Mouse (Mus musculus): ENCODE data around the gene Gorab. TPM values are rescaled to one million over a fixed set of nuclear protein-coding genes. Genes with fewer than 3 reads are reported as not detected.

Gene Gorab
- polyA plus RNA-seq (2014; fragmentation: Nextera tagmentation; extraction: Ambion mirVana) = 18.2 and 20.3 TPM in 2 replicates

DNA sequence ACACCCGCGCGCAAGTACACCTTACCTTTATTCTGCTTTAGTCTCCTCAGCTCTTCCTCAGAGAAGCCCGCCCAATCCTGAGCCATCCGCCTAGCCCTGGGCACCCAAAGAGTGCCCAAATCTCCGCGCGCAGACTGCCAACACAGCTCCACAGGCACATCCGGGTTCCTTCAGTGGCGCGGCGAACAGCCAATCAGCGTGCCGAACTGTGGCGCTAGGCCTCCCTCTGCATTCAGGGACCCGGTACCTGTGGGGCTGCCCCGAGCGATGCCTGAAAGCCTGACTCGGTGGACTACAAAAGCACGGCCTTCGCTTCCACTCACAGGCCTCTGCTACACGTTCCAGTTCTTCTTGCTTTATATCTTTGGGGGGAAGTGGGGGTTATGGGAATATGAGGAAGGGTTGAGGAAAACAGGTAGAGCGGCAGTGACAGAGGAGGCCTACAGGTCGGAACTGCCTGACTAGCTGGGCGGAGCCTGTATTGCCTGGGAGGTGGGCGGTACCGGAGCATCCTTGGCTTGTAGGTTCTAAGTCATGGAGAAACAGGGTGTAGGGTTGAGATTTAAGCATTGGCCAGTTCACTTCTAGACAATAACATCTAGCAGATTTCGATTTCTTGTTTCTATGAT, at the start of gene Gorab:
Gene Gorab (minus strand): TSS at position 172 of the 629 bp plus-strand sequence.
- H3K4me2 ChIP-seq (replicated peaks; ENCODE audit: low read depth, low read length) = peak within 1 kb of the TSS; percentile 63
- H3K27ac ChIP-seq (ENCODE audit: low read length) = peak within 1 kb of the TSS; percentile 79
- peak within 1 kb of the TSS; percentile 50 for H3K9ac ChIP-seq (replicated peaks; ENCODE audit: low read depth, low read length)
- peak; percentile 99 for ATAC-seq (ENCODE audit: insufficient number of reproducible peaks, insufficient read depth, low FRiP score, low read depth)
- under 1% methylated on average over 28 of the region's 28 CpGs for WGBS
- no peaks in the 10 kb centered on the region for H3K27me3 ChIP-seq (ENCODE audit: control insufficient read depth, insufficient read depth, low read length)
- no peaks in the 10 kb centered on the region for H3K36me3 ChIP-seq (ENCODE audit: control insufficient read depth, insufficient read depth, low read length)
- peak within 1 kb of the TSS; percentile 58 for H3K4me3 ChIP-seq (ENCODE audit: low read depth, low read length)
- H3K4me1 ChIP-seq (ENCODE audit: control insufficient read depth, insufficient read depth, low read length) = peaks cover 10% of the 10 kb centered on the region
- H3K9me3 ChIP-seq (ENCODE audit: control insufficient read depth, low read depth, low read length) = no peaks in the 10 kb centered on the region

DNA sequence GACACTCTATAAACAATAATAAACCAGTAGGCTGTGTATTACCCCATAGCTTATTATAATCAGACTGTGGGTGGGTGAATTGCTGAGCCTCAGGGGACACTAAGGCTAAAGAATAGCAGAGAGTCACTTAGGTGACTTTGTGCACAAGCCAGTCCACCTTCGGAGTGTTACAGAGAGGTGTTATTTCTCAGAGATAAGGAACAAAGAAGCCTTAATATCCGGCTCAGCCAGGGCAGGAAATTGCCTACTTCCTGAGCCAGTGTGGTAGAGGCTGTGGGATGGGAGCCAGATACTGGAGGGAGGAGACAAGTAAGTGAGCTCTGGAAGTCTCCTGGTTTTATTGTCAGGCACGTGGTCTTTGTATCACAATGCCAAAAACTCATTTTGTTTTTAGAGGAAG, 40.4 kb upstream of the Gorab start:
- Histone ChIP-seq H3K4me1 (ENCODE audit: control insufficient read depth, insufficient read depth, low read length) (no peaks in the 10 kb centered on the region), H3K27me3 (ENCODE audit: control insufficient read depth, insufficient read depth, low read length) (no peaks in the 10 kb centered on the region), H3K4me2 (replicated peaks; ENCODE audit: low read depth, low read length) (no peak overlapping the region), H3K27ac (ENCODE audit: low read length) (no peak overlapping the region), H3K9ac (replicated peaks; ENCODE audit: low read depth, low read length) (no peak overlapping the region), H3K4me3 (ENCODE audit: low read depth, low read length) (no peak overlapping the region), H3K36me3 (ENCODE audit: control insufficient read depth, insufficient read depth, low read length) (no peaks in the 10 kb centered on the region), H3K9me3 (ENCODE audit: control insufficient read depth, low read depth, low read length) (no peaks in the 10 kb centered on the region)
- 11% methylated on average over 3 of the region's 3 CpGs for WGBS
- ATAC-seq (ENCODE audit: insufficient number of reproducible peaks, insufficient read depth, low FRiP score, low read depth) = no peak

DNA sequence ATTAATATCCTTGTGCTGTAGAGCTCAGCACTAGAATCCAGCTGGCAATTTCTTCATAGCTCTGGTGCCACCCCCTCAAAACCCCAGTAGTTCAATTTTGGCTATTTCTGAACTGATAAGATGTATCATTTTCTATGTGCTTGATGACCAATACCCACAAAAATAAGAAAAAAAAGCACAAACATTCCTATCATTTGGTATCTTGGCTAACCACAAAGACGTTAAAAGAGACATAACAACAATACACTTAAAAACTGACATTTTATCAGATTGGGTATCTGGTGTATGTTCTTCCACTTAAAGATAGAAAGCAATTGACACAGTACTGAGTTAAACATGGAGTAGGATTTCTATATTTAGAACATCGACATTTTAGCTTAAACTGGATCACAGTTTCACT, 35.5 kb upstream of the Gorab start:
- no peak for ATAC-seq (ENCODE audit: insufficient number of reproducible peaks, insufficient read depth, low FRiP score, low read depth)
- no peak overlapping the region for H3K27ac ChIP-seq (ENCODE audit: low read length)
- H3K9me3 ChIP-seq (ENCODE audit: control insufficient read depth, low read depth, low read length) = no peaks in the 10 kb centered on the region
- H3K4me2 ChIP-seq (replicated peaks; ENCODE audit: low read depth, low read length) = no peak overlapping the region
- 65% methylated on average over 2 of the region's 2 CpGs for WGBS
- H3K27me3 ChIP-seq (ENCODE audit: control insufficient read depth, insufficient read depth, low read length) = no peaks in the 10 kb centered on the region
- no peak overlapping the region for H3K4me3 ChIP-seq (ENCODE audit: low read depth, low read length)
- no peak overlapping the region for H3K9ac ChIP-seq (replicated peaks; ENCODE audit: low read depth, low read length)
- H3K4me1 ChIP-seq (ENCODE audit: control insufficient read depth, insufficient read depth, low read length) = no peaks in the 10 kb centered on the region
- no peaks in the 10 kb centered on the region for H3K36me3 ChIP-seq (ENCODE audit: control insufficient read depth, insufficient read depth, low read length)

DNA sequence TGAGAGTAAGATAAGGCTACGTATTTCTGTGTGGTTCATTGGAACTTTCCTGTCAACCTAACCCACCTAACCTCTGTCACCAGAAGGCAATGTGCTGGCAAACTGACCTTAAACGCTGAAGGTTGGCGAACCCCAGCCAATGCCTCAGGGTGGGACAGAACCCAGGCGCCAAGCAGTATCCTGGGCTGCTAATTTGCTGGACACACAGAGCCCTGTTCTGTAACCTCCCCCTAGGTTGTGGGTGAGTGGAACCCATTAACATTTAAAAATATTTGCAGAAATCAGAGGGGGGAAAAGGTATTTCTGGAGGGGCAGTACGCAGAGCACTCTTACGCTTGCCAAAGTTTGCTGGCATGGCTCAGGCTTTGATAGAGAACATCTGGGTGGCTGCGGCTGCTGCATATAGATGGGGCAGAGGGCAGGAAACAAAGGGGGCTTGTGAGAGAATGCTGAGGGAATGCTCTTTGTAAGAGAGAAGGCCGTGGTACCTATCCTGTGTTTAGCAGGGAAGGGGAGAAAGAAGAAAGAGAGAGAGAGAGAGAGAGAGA, 20.1 kb upstream of the Gorab start:
- H3K9ac ChIP-seq (replicated peaks; ENCODE audit: low read depth, low read length) = no peak overlapping the region
- WGBS = 41% methylated on average over 8 of the region's 8 CpGs
- H3K4me2 ChIP-seq (replicated peaks; ENCODE audit: low read depth, low read length) = no peak overlapping the region
- no peaks in the 10 kb centered on the region for H3K4me1 ChIP-seq (ENCODE audit: control insufficient read depth, insufficient read depth, low read length)
- H3K36me3 ChIP-seq (ENCODE audit: control insufficient read depth, insufficient read depth, low read length) = no peaks in the 10 kb centered on the region
- no peaks in the 10 kb centered on the region for H3K27me3 ChIP-seq (ENCODE audit: control insufficient read depth, insufficient read depth, low read length)
- H3K9me3 ChIP-seq (ENCODE audit: control insufficient read depth, low read depth, low read length) = no peaks in the 10 kb centered on the region
- no peak overlapping the region for H3K27ac ChIP-seq (ENCODE audit: low read length)
- H3K4me3 ChIP-seq (ENCODE audit: low read depth, low read length) = no peak overlapping the region
- no peak for ATAC-seq (ENCODE audit: insufficient number of reproducible peaks, insufficient read depth, low FRiP score, low read depth)

DNA sequence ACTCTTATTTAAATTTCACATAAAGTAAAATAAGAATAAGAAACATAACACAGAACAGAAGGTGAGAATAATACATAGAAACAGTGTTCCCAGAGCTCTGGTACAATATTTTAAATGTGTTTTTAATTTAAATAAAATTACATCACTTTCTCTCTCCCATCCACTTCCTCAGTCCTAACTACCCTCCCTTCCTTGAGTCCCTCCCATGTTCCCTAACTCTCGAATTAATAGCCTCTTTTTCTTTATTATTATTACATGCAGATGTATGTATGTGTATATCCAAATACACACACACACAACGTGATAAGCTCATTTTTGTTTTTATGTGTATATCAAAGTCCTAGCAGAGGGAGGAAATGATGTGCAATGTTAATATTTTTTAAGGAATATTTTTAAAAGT, 13.7 kb upstream of the Gorab start:
- H3K4me3 ChIP-seq (ENCODE audit: low read depth, low read length) = no peak overlapping the region
- WGBS = 70% methylated on average over 2 of the region's 2 CpGs

DNA sequence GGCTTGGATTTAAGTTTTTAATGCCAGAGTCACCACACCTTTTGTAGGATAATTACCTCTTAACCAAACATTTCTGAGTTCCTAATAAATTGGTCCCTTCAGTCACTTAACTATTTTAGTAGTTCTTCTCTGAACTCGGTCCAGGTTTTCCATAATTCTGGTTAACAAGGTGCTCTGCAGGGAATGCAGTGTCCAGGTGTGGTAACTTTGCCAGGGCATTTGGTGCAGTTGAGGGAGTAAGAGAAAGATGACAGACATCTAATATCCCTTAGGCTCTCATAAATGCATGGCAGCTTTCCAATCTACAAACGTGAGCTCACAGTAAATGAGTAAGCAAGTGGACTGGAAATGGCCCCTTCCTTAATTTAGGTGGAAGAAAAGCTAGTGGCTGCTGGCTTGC, 10.7 kb upstream of the Gorab start:
- Histone ChIP-seq H3K4me1 (ENCODE audit: control insufficient read depth, insufficient read depth, low read length) (no peaks in the 10 kb centered on the region), H3K9ac (replicated peaks; ENCODE audit: low read depth, low read length) (no peak overlapping the region)
- WGBS = 63% methylated on average over 2 of the region's 2 CpGs

More for the DNA sequence above, 13.7 kb upstream of the Gorab start:
- H3K27me3 ChIP-seq (ENCODE audit: control insufficient read depth, insufficient read depth, low read length) = no peaks in the 10 kb centered on the region
- H3K4me1 ChIP-seq (ENCODE audit: control insufficient read depth, insufficient read depth, low read length) = no peaks in the 10 kb centered on the region
- H3K36me3 ChIP-seq (ENCODE audit: control insufficient read depth, insufficient read depth, low read length) = no peaks in the 10 kb centered on the region
- no peaks in the 10 kb centered on the region for H3K9me3 ChIP-seq (ENCODE audit: control insufficient read depth, low read depth, low read length)
- ATAC-seq (ENCODE audit: insufficient number of reproducible peaks, insufficient read depth, low FRiP score, low read depth) = no peak
- H3K9ac ChIP-seq (replicated peaks; ENCODE audit: low read depth, low read length) = no peak overlapping the region
- no peak overlapping the region for H3K27ac ChIP-seq (ENCODE audit: low read length)
- no peak overlapping the region for H3K4me2 ChIP-seq (replicated peaks; ENCODE audit: low read depth, low read length)

DNA sequence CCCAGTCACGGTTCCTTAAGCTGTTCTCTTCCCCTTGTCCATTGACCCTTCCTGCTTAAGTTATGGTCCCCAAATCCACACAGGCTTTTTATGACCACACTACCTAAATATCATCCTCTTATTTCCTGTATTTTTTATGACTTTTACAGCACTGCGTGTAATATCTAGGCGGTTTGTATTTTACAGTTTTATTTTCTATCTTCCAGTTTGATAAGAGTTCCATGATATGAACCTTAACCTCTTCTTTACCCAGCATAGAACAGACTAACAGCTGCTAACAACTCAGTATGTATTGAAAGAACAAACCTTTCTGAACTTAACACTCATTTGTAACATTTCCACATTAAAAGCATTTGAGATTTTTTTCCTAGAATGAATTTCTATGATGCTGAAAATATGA, 2.7 kb upstream of the Gorab start:
- H3K4me1 ChIP-seq (ENCODE audit: control insufficient read depth, insufficient read depth, low read length) = peaks cover 10% of the 10 kb centered on the region
- H3K4me3 ChIP-seq (ENCODE audit: low read depth, low read length) = no peak overlapping the region
- H3K4me2 ChIP-seq (replicated peaks; ENCODE audit: low read depth, low read length) = no peak overlapping the region
- no peak overlapping the region for H3K9ac ChIP-seq (replicated peaks; ENCODE audit: low read depth, low read length)
- 78% methylated on average over 3 of the region's 3 CpGs for WGBS
- H3K27me3 ChIP-seq (ENCODE audit: control insufficient read depth, insufficient read depth, low read length) = no peaks in the 10 kb centered on the region
- no peaks in the 10 kb centered on the region for H3K9me3 ChIP-seq (ENCODE audit: control insufficient read depth, low read depth, low read length)
- no peak overlapping the region for H3K27ac ChIP-seq (ENCODE audit: low read length)
- no peaks in the 10 kb centered on the region for H3K36me3 ChIP-seq (ENCODE audit: control insufficient read depth, insufficient read depth, low read length)
- ATAC-seq (ENCODE audit: insufficient number of reproducible peaks, insufficient read depth, low FRiP score, low read depth) = no peak

More for the DNA sequence above, 10.7 kb upstream of the Gorab start:
- no peak overlapping the region for H3K27ac ChIP-seq (ENCODE audit: low read length)
- no peaks in the 10 kb centered on the region for H3K9me3 ChIP-seq (ENCODE audit: control insufficient read depth, low read depth, low read length)
- no peak for ATAC-seq (ENCODE audit: insufficient number of reproducible peaks, insufficient read depth, low FRiP score, low read depth)
- H3K27me3 ChIP-seq (ENCODE audit: control insufficient read depth, insufficient read depth, low read length) = no peaks in the 10 kb centered on the region
- H3K4me3 ChIP-seq (ENCODE audit: low read depth, low read length) = no peak overlapping the region
- no peaks in the 10 kb centered on the region for H3K36me3 ChIP-seq (ENCODE audit: control insufficient read depth, insufficient read depth, low read length)
- H3K4me2 ChIP-seq (replicated peaks; ENCODE audit: low read depth, low read length) = no peak overlapping the region

DNA sequence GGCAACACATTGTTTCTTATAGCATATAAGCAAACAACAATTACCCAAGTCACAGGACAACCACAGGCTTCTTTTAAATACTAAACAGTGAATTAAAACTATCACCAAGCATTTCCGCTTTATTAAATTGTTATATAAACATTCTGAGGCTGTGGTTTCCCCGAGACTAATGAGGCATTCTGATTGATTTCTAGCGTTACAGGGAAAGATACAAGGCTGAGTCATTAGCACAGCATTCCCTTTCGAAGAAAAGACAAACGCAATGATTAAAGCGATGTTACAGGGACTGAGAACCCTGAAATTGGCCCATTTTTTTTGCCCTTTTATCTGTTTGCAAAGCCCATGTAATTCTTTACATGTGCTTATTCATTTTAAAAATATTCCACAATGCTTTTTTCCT, 12.1 kb downstream of the Gorab start:
- Histone ChIP-seq H3K27me3 (ENCODE audit: control insufficient read depth, insufficient read depth, low read length) (no peaks in the 10 kb centered on the region), H3K27ac (ENCODE audit: low read length) (no peak overlapping the region), H3K9ac (replicated peaks; ENCODE audit: low read depth, low read length) (no peak overlapping the region), H3K36me3 (ENCODE audit: control insufficient read depth, insufficient read depth, low read length) (peaks cover 35% of the 10 kb centered on the region), H3K4me1 (ENCODE audit: control insufficient read depth, insufficient read depth, low read length) (no peaks in the 10 kb centered on the region), H3K9me3 (ENCODE audit: control insufficient read depth, low read depth, low read length) (no peaks in the 10 kb centered on the region), H3K4me2 (replicated peaks; ENCODE audit: low read depth, low read length) (no peak overlapping the region), H3K4me3 (ENCODE audit: low read depth, low read length) (no peak overlapping the region)
- no peak for ATAC-seq (ENCODE audit: insufficient number of reproducible peaks, insufficient read depth, low FRiP score, low read depth)
- 68% methylated on average over 6 of the region's 6 CpGs for WGBS

DNA sequence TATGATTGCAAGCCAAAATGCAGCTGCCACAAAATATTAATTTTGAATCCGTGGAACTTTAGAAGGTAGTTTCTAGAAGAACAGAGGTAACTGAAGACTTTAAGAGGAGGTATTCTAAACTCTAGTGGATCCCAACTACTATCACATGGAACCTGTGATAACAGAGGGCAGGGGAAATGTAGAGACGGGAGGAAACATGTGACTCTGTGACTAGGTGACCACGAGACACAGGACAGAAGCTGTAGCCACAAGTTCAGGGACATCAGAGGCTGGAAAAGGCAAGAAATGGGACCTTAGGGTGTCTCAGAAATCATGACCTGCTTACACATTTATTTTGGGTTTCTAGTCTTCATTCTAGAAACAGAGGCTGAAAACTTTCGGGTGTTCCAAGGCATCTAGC, 13.4 kb downstream of the Gorab start:
- Histone ChIP-seq H3K4me2 (replicated peaks; ENCODE audit: low read depth, low read length) (no peak overlapping the region), H3K9ac (replicated peaks; ENCODE audit: low read depth, low read length) (no peak overlapping the region), H3K4me3 (ENCODE audit: low read depth, low read length) (no peak overlapping the region), H3K27ac (ENCODE audit: low read length) (no peak overlapping the region), H3K36me3 (ENCODE audit: control insufficient read depth, insufficient read depth, low read length) (peaks cover 38% of the 10 kb centered on the region), H3K4me1 (ENCODE audit: control insufficient read depth, insufficient read depth, low read length) (no peaks in the 10 kb centered on the region), H3K9me3 (ENCODE audit: control insufficient read depth, low read depth, low read length) (no peaks in the 10 kb centered on the region), H3K27me3 (ENCODE audit: control insufficient read depth, insufficient read depth, low read length) (no peaks in the 10 kb centered on the region)
- ATAC-seq (ENCODE audit: insufficient number of reproducible peaks, insufficient read depth, low FRiP score, low read depth) = no peak
- WGBS = 83% methylated on average over 4 of the region's 4 CpGs

Data from stomach, embryonic 14.5 days (tissue).